Mouse (Mus musculus) ES-E14 (cell line): ENCODE measurements around the gene 3110009E18Rik. TPM values are rescaled to one million over a fixed set of nuclear protein-coding genes. Genes with fewer than 3 reads are reported as not detected.

Source experiments
- DNase-seq: peaks from one replicate; pipeline ENCODE4 v3.0.0-alpha.2; 2013; ENCODE audit warnings: low read depth, low spot score
- H3K27ac ChIP-seq: 2 replicates; pipeline ENCODE4 v1.5.1; 2012; ENCODE audit warnings: low read depth, mild to moderate bottlenecking, low read length, moderate library complexity, mixed read lengths; ENCODE audit not compliant: poor library complexity, insufficient read depth, severe bottlenecking
- H3K36me3 ChIP-seq: 2 replicates; pipeline ENCODE4 v1.6.1; 2012; ENCODE audit warnings: mild to moderate bottlenecking, low read length, moderate library complexity, mixed read lengths; ENCODE audit not compliant: control insufficient read depth, poor library complexity, insufficient read depth, severe bottlenecking
- H3K4me1 ChIP-seq, 2 experiments: fragments of 150-350 bp in 1 of 2; sonication (generic) in 1 of 2; 2 replicates each; pipeline ENCODE4 v1.6.1; 2012; ENCODE audit warnings: low read length in 2 of 2, mild to moderate bottlenecking in 1 of 2, mixed read lengths in 1 of 2; ENCODE audit not compliant: control insufficient read depth in 2 of 2, insufficient read depth in 2 of 2, poor library complexity in 1 of 2
- H3K4me3 ChIP-seq, 2 experiments: fragments of 150-350 bp in 1 of 2; sonication (generic) in 1 of 2; 2 replicates each; pipeline ENCODE4 v1.5.1; 2012; ENCODE audit warnings: low read length in 2 of 2, low read depth in 1 of 2, mild to moderate bottlenecking in 1 of 2, mixed read lengths in 1 of 2; ENCODE audit not compliant: insufficient read depth in 1 of 2, poor library complexity in 1 of 2, severe bottlenecking in 1 of 2
- H3K9ac ChIP-seq: 2 replicates; pipeline ENCODE4 v1.6.1; 2012; ENCODE audit warnings: low read depth, mild to moderate bottlenecking, low read length, mixed read lengths; ENCODE audit not compliant: poor library complexity, insufficient read depth, severe bottlenecking
- H3K9me3 ChIP-seq: fragments of 150-350 bp; sonication (generic); 2 replicates; pipeline ENCODE4 v1.6.1; 2012; ENCODE audit warnings: low read depth, mild to moderate bottlenecking, low read length; ENCODE audit not compliant: control insufficient read depth, insufficient read depth
- CHD2 ChIP-seq: IDR thresholded peaks from 2 replicates; pipeline ENCODE4 v1.6.1; 2014; ENCODE audit warnings: mild to moderate bottlenecking, low read depth, low read length, inconsistent platforms
- HCFC1 ChIP-seq: IDR thresholded peaks from 2 replicates; pipeline ENCODE4 v1.6.1; 2012; ENCODE audit warnings: low read length, inconsistent platforms, borderline replicate concordance; ENCODE audit not compliant: insufficient read depth
- MAFK ChIP-seq: IDR thresholded peaks from 2 replicates; pipeline ENCODE4 v1.6.1; 2014; ENCODE audit warnings: mild to moderate bottlenecking, low read depth, low read length, inconsistent platforms; ENCODE audit not compliant: insufficient read depth
- ZC3H11A ChIP-seq: IDR thresholded peaks from 2 replicates; pipeline ENCODE4 v1.6.1; 2012; ENCODE audit warnings: low read depth, mild to moderate bottlenecking, inconsistent platforms, low read length, borderline replicate concordance
- ZNF384 ChIP-seq: IDR thresholded peaks from 2 replicates; pipeline ENCODE4 v1.6.1; 2012; ENCODE audit warnings: low read depth, low read length, inconsistent platforms
- in situ Hi-C, 2 experiments: fragments of 600-800 bp; cut with MboI; formaldehyde crosslinking; loops; one replicate each; pipeline ENCODE4 v1.15.1; 2025; ENCODE audit warnings: low sequenced_read_pairs in 2 of 2, inconsistent platforms in 1 of 2; ENCODE audit not compliant: unreplicated experiment in 2 of 2
- total RNA-seq: library from RNA; depleted of rRNA; stranded (reverse); fragments of 300-350 nt; gene quantifications from 2 replicates; pipeline ENCODE4 v1.2.3, GENCODE M21; 2012

Gene 3110009E18Rik
- total RNA-seq, 1 experiment: 8.3 TPM

GRCm38 (mm10) chr1:120170307-120170706, 49.3 kb downstream of the 3110009E18Rik start:
- H3K4me1 ChIP-seq: no peaks in the 10 kb centered on the region
- H3K27ac ChIP-seq: no peak overlapping the region
- TF ChIP-seq ZC3H11A: no peak
- no peak for TF ChIP-seq CHD2
- no peak for TF ChIP-seq MAFK
- TF ChIP-seq ZNF384: no peak
- no peak for TF ChIP-seq HCFC1
- no peak overlapping the region for H3K4me3 ChIP-seq
- no peaks in the 10 kb centered on the region for H3K9me3 ChIP-seq
- no peaks in the 10 kb centered on the region for H3K36me3 ChIP-seq
- no peak for DNase-seq
- H3K9ac ChIP-seq: no peak overlapping the region
- in situ Hi-C loops: loop anchor here in 1 of 2 experiments (10.0 kb wide), 1 partner anchor 374 kb away; no protein-coding TSS in a partner anchor

GRCm38 (mm10) chr1:120171819-120172521, 51.0 kb downstream of the 3110009E18Rik start:
- Histone ChIP-seq H3K27ac (no peak overlapping the region), H3K9ac (no peak overlapping the region), H3K4me1 (no peaks in the 10 kb centered on the region), H3K9me3 (no peaks in the 10 kb centered on the region), H3K4me3 (no peak overlapping the region), H3K36me3 (no peaks in the 10 kb centered on the region)
- TF ChIP-seq CHD2 (no peak), ZC3H11A (peak; percentile 39; the same call in 1 of the 2 replicates)
- peak; percentile 17 for DNase-seq
- in situ Hi-C loops: loop anchor here in 1 of 2 experiments (10.0 kb wide), 1 partner anchor 373 kb away; no protein-coding TSS in a partner anchor

GRCm38 (mm10) chr1:120174991-120175390, 54.0 kb downstream of the 3110009E18Rik start:
- no peak overlapping the region for H3K9ac ChIP-seq
- in situ Hi-C loops: loop anchor here (10.0 to 25.0 kb wide), 2 partner anchors 362 to 370 kb away; no protein-coding TSS in a partner anchor
- no peak overlapping the region for H3K4me3 ChIP-seq
- H3K27ac ChIP-seq: no peak overlapping the region
- no peak for DNase-seq
- no peaks in the 10 kb centered on the region for H3K36me3 ChIP-seq
- TF ChIP-seq ZC3H11A: no peak
- no peak for TF ChIP-seq CHD2
- no peak for TF ChIP-seq ZNF384
- H3K4me1 ChIP-seq: no peaks in the 10 kb centered on the region
- no peaks in the 10 kb centered on the region for H3K9me3 ChIP-seq

- Histone ChIP-seq H3K27ac (no peak overlapping the region), H3K4me1 (no peaks in the 10 kb centered on the region), H3K36me3 (no peaks in the 10 kb centered on the region), H3K9me3 (no peaks in the 10 kb centered on the region), H3K9ac (no peak overlapping the region), H3K4me3 (no peak overlapping the region)
- TF ChIP-seq CHD2 (no peak), HCFC1 (no peak), ZC3H11A (no peak), ZNF384 (no peak), MAFK (no peak)
- no peak for DNase-seq
- in situ Hi-C loops: loop anchor here (10.0 to 25.0 kb wide), 2 partner anchors 361 to 368 kb away; no protein-coding TSS in a partner anchor
Observed at GRCm38 (mm10) chr1:120176313-120176712, 55.3 kb downstream of the 3110009E18Rik start.

DNA sequence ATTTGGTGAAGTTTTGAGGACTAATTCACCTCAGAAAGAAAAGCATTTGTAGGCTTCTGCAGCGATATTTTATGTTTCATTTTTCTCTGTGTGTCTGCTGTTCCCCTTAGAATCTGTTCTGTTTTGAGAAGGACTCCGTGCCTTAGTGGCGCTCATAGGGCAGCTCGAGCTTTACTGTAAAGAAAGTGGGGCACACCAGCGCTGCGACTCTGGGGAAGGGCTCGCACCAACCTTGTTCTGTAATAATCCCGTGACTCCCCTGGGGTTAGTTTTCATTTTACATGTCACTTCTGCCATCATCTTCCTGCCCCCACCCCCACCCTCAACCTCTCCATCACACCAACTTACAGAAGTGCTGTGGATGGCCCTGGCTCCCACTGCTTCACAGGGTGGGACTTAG, 56.2 kb downstream of the 3110009E18Rik start:
- no peak overlapping the region for H3K27ac ChIP-seq
- in situ Hi-C loops: loop anchor here (10.0 to 25.0 kb wide), 2 partner anchors 360 to 368 kb away; no protein-coding TSS in a partner anchor
- TF ChIP-seq ZC3H11A (no peak), HCFC1 (no peak), ZNF384 (no peak), MAFK (no peak), CHD2 (no peak)
- H3K9ac ChIP-seq: no peak overlapping the region
- no peaks in the 10 kb centered on the region for H3K9me3 ChIP-seq
- no peak overlapping the region for H3K4me3 ChIP-seq
- DNase-seq: no peak
- no peaks in the 10 kb centered on the region for H3K4me1 ChIP-seq
- no peaks in the 10 kb centered on the region for H3K36me3 ChIP-seq
